Mouse (Mus musculus) spleen, adult 2 months (tissue): ENCODE results near the gene Gm20388. TPM values are rescaled to one million over a fixed set of nuclear protein-coding genes. Genes with fewer than 3 reads are reported as not detected.

ENCODE experiments used
- DNase-seq, 2 experiments: peaks; one replicate each; pipeline versions ENCODE4 v3.0.0 to v3.0.0-alpha.2; 2012 to 2021; ENCODE audit warnings: low spot score in 2 of 2, low read depth in 1 of 2
- H3K27ac ChIP-seq: fragments of 200-500 bp; 2 replicates; pipeline ENCODE4 v1.5.1; 2012; ENCODE audit warnings: low read length, inconsistent platforms; ENCODE audit not compliant: insufficient read depth
- H3K27me3 ChIP-seq: fragments of 200-500 bp; 2 replicates; pipeline ENCODE4 v1.6.1; 2012; ENCODE audit warnings: mild to moderate bottlenecking, moderate library complexity, low read length, inconsistent platforms; ENCODE audit not compliant: control insufficient read depth, insufficient read depth
- H3K36me3 ChIP-seq: fragments of 200-500 bp; 2 replicates; pipeline ENCODE4 v1.6.1; 2012; ENCODE audit warnings: mild to moderate bottlenecking, low read length, inconsistent platforms; ENCODE audit not compliant: control insufficient read depth, insufficient read depth
- H3K4me1 ChIP-seq: fragments of 200-500 bp; 2 replicates; pipeline ENCODE4 v1.6.1; 2011; ENCODE audit warnings: inconsistent platforms; ENCODE audit not compliant: control insufficient read depth, insufficient read depth, insufficient read length
- H3K4me3 ChIP-seq: fragments of 200-500 bp; 2 replicates; pipeline ENCODE4 v1.5.1; 2011; ENCODE audit warnings: mild to moderate bottlenecking, inconsistent platforms; ENCODE audit not compliant: insufficient read depth, insufficient read length; ENCODE audit errors: extremely low read depth
- CTCF ChIP-seq: fragments of 200-500 bp; IDR thresholded peaks from 2 replicates; pipeline ENCODE4 v1.5.1; 2011; ENCODE audit warnings: mild to moderate bottlenecking, inconsistent platforms; ENCODE audit not compliant: insufficient read depth, insufficient read length, insufficient replicate concordance; ENCODE audit errors: extremely low read depth
- POLR2A ChIP-seq: fragments of 200-500 bp; IDR thresholded peaks from 2 replicates; pipeline ENCODE4 v1.6.1; 2011; ENCODE audit warnings: low read depth, low read length, inconsistent platforms
- WGBS: fragments of 180-500 bp; shearing (Covaris S2); methylation state at CpG from one replicate; pipeline ENCODE4 v1.1.7; 2018; 5-methylcytosine and 5-hydroxymethylcytosine counted together
- polyA plus RNA-seq: library from polyadenylated mRNA; depleted of rRNA; stranded (reverse); fragments of >200 nt; gene quantifications from 2 replicates; pipeline ENCODE4 v1.2.3, GENCODE M21; 2012

The Gm20388 gene
- polyA plus RNA-seq, 1 experiment = 26.1 TPM

GRCm38 (mm10) chr8:120293421-120294357, 383.0 kb downstream of the Gm20388 start:
- DNase-seq = no peak
- WGBS = 44% methylated on average over 18 of the region's 18 CpGs
- Histone ChIP-seq H3K4me1 (no peaks in the 10 kb centered on the region), H3K4me3 (no peak overlapping the region), H3K36me3 (no peaks in the 10 kb centered on the region), H3K27me3 (no peaks in the 10 kb centered on the region), H3K27ac (peak overlapping the region; percentile 45; the same call in 1 of the 2 replicates)
- TF ChIP-seq CTCF = no peak
- TF ChIP-seq POLR2A = no peak

GRCm38 (mm10) chr8:120294982-120295870, 384.6 kb downstream of the Gm20388 start:
- 80% methylated on average over 17 of the region's 17 CpGs for whole genome bisulfite sequencing
- no peak for DNase-seq
- H3K36me3 ChIP-seq = no peaks in the 10 kb centered on the region
- TF ChIP-seq POLR2A (no peak), CTCF (no peak)
- H3K4me1 ChIP-seq = no peaks in the 10 kb centered on the region
- no peak overlapping the region for H3K4me3 ChIP-seq
- H3K27ac ChIP-seq = no peak overlapping the region
- H3K27me3 ChIP-seq = no peaks in the 10 kb centered on the region

GRCm38 (mm10) chr8:120297000-120297399, 386.4 kb downstream of the Gm20388 start:
- DNase-seq = no peak
- no peaks in the 10 kb centered on the region for H3K4me1 ChIP-seq
- TF ChIP-seq POLR2A = no peak
- TF ChIP-seq CTCF = no peak
- no peak overlapping the region for H3K4me3 ChIP-seq
- H3K36me3 ChIP-seq = no peaks in the 10 kb centered on the region
- H3K27ac ChIP-seq = no peak overlapping the region
- 85% methylated on average over 5 of the region's 5 CpGs for WGBS
- no peaks in the 10 kb centered on the region for H3K27me3 ChIP-seq

- no peak overlapping the region for H3K27ac ChIP-seq
- no peak for TF ChIP-seq CTCF
- no peak for TF ChIP-seq POLR2A
- DNase-seq = no peak
- no peak overlapping the region for H3K4me3 ChIP-seq
- WGBS = 93% methylated on average over 22 of the region's 22 CpGs
- H3K36me3 ChIP-seq = no peaks in the 10 kb centered on the region
- H3K4me1 ChIP-seq = no peaks in the 10 kb centered on the region
- no peaks in the 10 kb centered on the region for H3K27me3 ChIP-seq
Observed at GRCm38 (mm10) chr8:120298601-120299532, 388.2 kb downstream of the Gm20388 start.

- DNase-seq = peak in 1 of 2 experiments; percentile 68
- Histone ChIP-seq H3K4me3 (no peak overlapping the region), H3K27ac (no peak overlapping the region), H3K27me3 (no peaks in the 10 kb centered on the region), H3K36me3 (no peaks in the 10 kb centered on the region), H3K4me1 (no peaks in the 10 kb centered on the region)
- WGBS = 9% methylated on average over 13 of the region's 13 CpGs
- TF ChIP-seq CTCF = peak; percentile 99
- TF ChIP-seq POLR2A = no peak
Observed at GRCm38 (mm10) chr8:120300601-120301141, 390.0 kb downstream of the Gm20388 start.

- WGBS = 80% methylated on average over 11 of the region's 11 CpGs
- no peaks in the 10 kb centered on the region for H3K36me3 ChIP-seq
- TF ChIP-seq CTCF (no peak), POLR2A (no peak)
- DNase-seq = no peak
- 0 out of 2 replicates have a peak, but pooled peaks cover 2% of the 10 kb centered on the region for H3K4me1 ChIP-seq
- H3K4me3 ChIP-seq = no peak overlapping the region
- no peaks in the 10 kb centered on the region for H3K27me3 ChIP-seq
- H3K27ac ChIP-seq = no peak overlapping the region
Observed at GRCm38 (mm10) chr8:120302941-120303675, 392.5 kb downstream of the Gm20388 start.
